18 mouse cellular contexts compared by ENCODE assay signal in genomic region chr2:85173545-85173944, GRCm38 (mm10). TPM values are rescaled to one million over a fixed set of nuclear protein-coding genes. Genes with fewer than 3 reads are reported as not detected.
DNase-seq lines count a peak whose midpoint lies in the region; ATAC-seq and TF ChIP-seq lines count a peak whose summit lies in the region.
"Had no signal": no experiment of that assay in that cellular context is flagged by ENCODE, and none has a peak within 500 bp of the region (broad histone marks: within the 10 kb centered on the region; RNA-seq: fewer than 3 reads in every experiment).

No protein-coding gene starts in this region.

- no peaks in the 10 kb centered on the region for H3K27me3 ChIP-seq in hindbrain, postnatal 0 days (ENCODE audit: insufficient read depth, low read length)
- no peaks in the 10 kb centered on the region for H3K27me3 ChIP-seq in hindbrain, embryonic 12.5 days
- H3K27me3 ChIP-seq: heart, embryonic 15.5 days had no signal

- H3K4me3 ChIP-seq in gastrocnemius, adult 2 months = no peak overlapping the region
- H3K4me3 ChIP-seq in hindbrain, postnatal 0 days (ENCODE audit: low read length) = no peak overlapping the region
- H3K4me3 ChIP-seq in hindbrain, embryonic 12.5 days = no peak overlapping the region
- H3K4me3 ChIP-seq in brown adipose tissue, adult 24 weeks (ENCODE audit: insufficient read depth, low read depth, low read length) = no peak overlapping the region
- H3K4me3 ChIP-seq: embryonic facial prominence, embryonic 10.5 days; heart, embryonic 15.5 days; hindbrain, embryonic 10.5 days had no signal

- no peak for DNase-seq in gastrocnemius, adult 2 months
- no peak for DNase-seq in gastrocnemius, adult 8-10 months (ENCODE audit: low spot score in 2 of 2)
- peak; percentile 53 for DNase-seq in hindbrain, postnatal 0 days (ENCODE audit: low spot score)
- peak; percentile 9 for DNase-seq in MN1 (ENCODE audit: low spot score)
- DNase-seq in adrenal gland, postnatal 4 days (ENCODE audit: low spot score in 2 of 2) = no peak
- DNase-seq: adrenal gland, adult 8-10 months; adrenal gland, postnatal 36 days; gastrocnemius, postnatal 10 days; heart, adult 18-20 months; kidney, adult 18-20 months had no signal

- TF ChIP-seq CTCF in gastrocnemius, adult 2 months (IDR thresholded peaks at IDR 0.05) = no peak
- TF ChIP-seq CTCF in hindbrain, postnatal 0 days (IDR thresholded peaks at IDR 0.05; ENCODE audit: low read depth) = no peak

- H3K4me1 ChIP-seq in hindbrain, postnatal 0 days (ENCODE audit: insufficient read depth, low read length) = no peaks in the 10 kb centered on the region
- no peaks in the 10 kb centered on the region for H3K4me1 ChIP-seq in hindbrain, embryonic 12.5 days
- peaks cover 20% of the 10 kb centered on the region for H3K4me1 ChIP-seq in brown adipose tissue, adult 24 weeks (ENCODE audit: control insufficient read depth, insufficient read depth, insufficient read length, low read length)
- H3K4me1 ChIP-seq: hindbrain, embryonic 10.5 days had no signal

- H3K9ac ChIP-seq in hindbrain, postnatal 0 days (replicated peaks; ENCODE audit: low read length) = no peak overlapping the region
- no peak overlapping the region for H3K9ac ChIP-seq in hindbrain, embryonic 12.5 days
- H3K9ac ChIP-seq: heart, embryonic 15.5 days had no signal

- H3K9me3 ChIP-seq in hindbrain, postnatal 0 days (ENCODE audit: low read length) = no peaks in the 10 kb centered on the region
- no peaks in the 10 kb centered on the region for H3K9me3 ChIP-seq in hindbrain, embryonic 12.5 days (replicated peaks)
- H3K9me3 ChIP-seq: embryonic facial prominence, embryonic 10.5 days; heart, embryonic 15.5 days; hindbrain, embryonic 10.5 days had no signal

- H3K36me3 ChIP-seq in hindbrain, postnatal 0 days (ENCODE audit: insufficient read depth, low read length) = no peaks in the 10 kb centered on the region
- H3K36me3 ChIP-seq in hindbrain, embryonic 12.5 days = no peaks in the 10 kb centered on the region
- H3K36me3 ChIP-seq: embryonic facial prominence, embryonic 10.5 days; heart, embryonic 15.5 days; hindbrain, embryonic 10.5 days had no signal

- peak; percentile 68; the same call in 1 of the 2 replicates for ATAC-seq in hindbrain, postnatal 0 days
- no peak for ATAC-seq in hindbrain, embryonic 12.5 days (ENCODE audit: low FRiP score)
- ATAC-seq: forebrain, embryonic 14.5 days; inflammation-experienced regulatory T-cells, adult 6 months had no signal

- H3K27ac ChIP-seq in gastrocnemius, adult 2 months = peak overlapping the region; percentile 65
- no peak overlapping the region for H3K27ac ChIP-seq in hindbrain, postnatal 0 days
- H3K27ac ChIP-seq in hindbrain, embryonic 12.5 days = no peak overlapping the region
- peak overlapping the region; percentile 77 for H3K27ac ChIP-seq in brown adipose tissue, adult 24 weeks (replicated peaks; ENCODE audit: low read depth, low read length)
- H3K27ac ChIP-seq: embryonic facial prominence, embryonic 10.5 days; heart, embryonic 15.5 days; hindbrain, embryonic 10.5 days had no signal

- no peak overlapping the region for H3K4me2 ChIP-seq in hindbrain, postnatal 0 days (ENCODE audit: low read depth, low read length)
- no peak overlapping the region for H3K4me2 ChIP-seq in hindbrain, embryonic 12.5 days (replicated peaks)
- H3K4me2 ChIP-seq: heart, embryonic 11.5 days; heart, embryonic 15.5 days had no signal

- intact Hi-C loops in gastrocnemius, adult 2 months (cut with DNase I) = no loop called here

- 41% methylated on average over 6 of the region's 6 CpGs for WGBS in hindbrain, postnatal 0 days
- WGBS in hindbrain, embryonic 12.5 days = 72% methylated on average over 6 of the region's 6 CpGs

RNA-seq across cellular contexts. Expression of gene Lrrc55, which starts 23.5 kb away (rescaled TPM):
- 1 to 10 TPM in 1 of 2 experiments, under 1 TPM in 1; 0.56 to 1.1 TPM for total RNA-seq in gastrocnemius, adult 2 months (2021)
- total RNA-seq in gastrocnemius, adult 8-10 months (2022) = under 1 TPM; 0.24 to 0.63 (median 0.31) TPM
- 27.3 and 33.7 TPM in 2 replicates for total RNA-seq in hindbrain, postnatal 0 days (2014; rRNA removed)
- 9.0 and 9.7 TPM in 2 replicates for polyA plus RNA-seq in hindbrain, postnatal 0 days (2015; fragmentation: Nextera tagmentation; extraction: Ambion mirVana)
- polyA plus RNA-seq in hindbrain, embryonic 12.5 days (2016; fragmentation: Nextera tagmentation; extraction: Ambion mirVana) = 3.1 TPM in 2 replicates
- 0.38 and 0.79 TPM in 2 replicates for polyA plus RNA-seq in brown adipose tissue, adult 24 weeks (2012; ENCODE audit: insufficient read depth, insufficient read length, missing spikeins)
- 10 to 100 TPM; 13.2 to 14.9 TPM for total RNA-seq in adrenal gland, postnatal 4 days (2021)
- polyA plus RNA-seq: inflammation-experienced regulatory T-cells, adult 6 months had no signal

RNA-seq across cellular contexts. Expression of gene Aplnr, which starts 37.5 kb away (rescaled TPM):
- 1 to 10 TPM; 2.5 to 5.6 TPM for total RNA-seq in gastrocnemius, adult 2 months (2021)
- 1 to 10 TPM; 1.5 to 5.4 (median 2.6) TPM for total RNA-seq in gastrocnemius, adult 8-10 months (2022)
- total RNA-seq in hindbrain, postnatal 0 days (2014; rRNA removed) = 22.2 and 24.2 TPM in 2 replicates
- polyA plus RNA-seq in hindbrain, postnatal 0 days (2015; fragmentation: Nextera tagmentation; extraction: Ambion mirVana) = 21.0 and 22.1 TPM in 2 replicates
- 41.5 and 48.4 TPM in 2 replicates for polyA plus RNA-seq in hindbrain, embryonic 12.5 days (2016; fragmentation: Nextera tagmentation; extraction: Ambion mirVana)
- polyA plus RNA-seq in brown adipose tissue, adult 24 weeks (2012; ENCODE audit: insufficient read depth, insufficient read length, missing spikeins) = 6.1 and 16.7 TPM in 2 replicates
- total RNA-seq in adrenal gland, postnatal 4 days (2021) = 10 to 100 TPM; 94.0 to 99.4 TPM
- polyA plus RNA-seq: inflammation-experienced regulatory T-cells, adult 6 months had no signal

Comparison
In these comparisons a context has a peak if more than half of its experiments do, and no peak if none do; other contexts are left out.
1. DNase-seq: peak in hindbrain, postnatal 0 days (single experiment) and MN1 (single experiment); none in gastrocnemius, adult 2 months (single experiment), gastrocnemius, adult 8-10 months (0 of 2) and adrenal gland, postnatal 4 days (0 of 2).
2. H3K27ac ChIP-seq: peak in gastrocnemius, adult 2 months (single experiment) and brown adipose tissue, adult 24 weeks (single experiment); none in hindbrain, postnatal 0 days (single experiment) and hindbrain, embryonic 12.5 days (single experiment).
3. RNA of gene Lrrc55, which starts 23.5 kb away (total RNA-seq): 27.3 to 33.7 TPM in hindbrain, postnatal 0 days and 13.2 to 14.9 TPM in adrenal gland, postnatal 4 days; 0.56 to 1.1 TPM in gastrocnemius, adult 2 months and 0.24 to 0.63 TPM in gastrocnemius, adult 8-10 months; every median in the first group is over 4 times any median in the second.